Mouse (Mus musculus) small intestine, adult 2 months (tissue): ENCODE measurements at regions not wholly inside any gene's neighbourhood (a gene's known extent, or its start where the extent isn't known, plus 50 kb on each side); places are given as distances from the start of the nearest gene placed in this dataset.

Source experiments
- CTCF ChIP-seq: fragments of 200-500 bp; IDR thresholded peaks from 2 replicates; pipeline ENCODE4 v1.5.1; 2012; ENCODE audit warnings: low read depth, mild to moderate bottlenecking, control low read depth, inconsistent platforms, low read length, moderate library complexity, mixed read lengths; ENCODE audit not compliant: insufficient replicate concordance, insufficient read length; ENCODE audit errors: extremely low read depth
- POLR2A ChIP-seq: fragments of 200-500 bp; IDR thresholded peaks from 2 replicates; pipeline ENCODE4 v1.6.1; 2012; ENCODE audit warnings: low read depth, mild to moderate bottlenecking, control low read depth, inconsistent platforms, low read length, moderate library complexity

- TF ChIP-seq CTCF: no peak
- TF ChIP-seq POLR2A: no peak
These were observed 430.5 kb upstream of the Klf12 start for GRCm38 (mm10) chr14:100714952-100715351.
